Mouse (Mus musculus) kidney, embryonic 16.5 days (tissue): ENCODE data around the gene Rps13. TPM values are rescaled to one million over a fixed set of nuclear protein-coding genes. Genes with fewer than 3 reads are reported as not detected.
"Not testable (repeated sequence)": the region's sequence is repeated elsewhere in the genome, so short reads cannot be mapped to it uniquely, and the experiment has no call there.

Experiments used
- ATAC-seq: fragments of 200-750 bp; cut with Nextera tagmentation; 2 replicates; pipeline ENCODE4 v1.8.0; 2017; ENCODE audit warnings: moderate TSS enrichment; ENCODE audit not compliant: low FRiP score, low TSS enrichment
- H3K27ac ChIP-seq: fragments of 300-500 bp; sonication (generic); 2 replicates; pipeline ENCODE4 v1.5.1; 2014; ENCODE audit warnings: low read length
- H3K27me3 ChIP-seq: fragments of 300-500 bp; sonication (generic); 2 replicates; pipeline ENCODE4 v1.6.1; 2014; ENCODE audit warnings: low read length, control low read depth, mixed read lengths; ENCODE audit not compliant: insufficient read depth
- H3K36me3 ChIP-seq: fragments of 300-500 bp; sonication (generic); 2 replicates; pipeline ENCODE4 v1.6.1; 2014; ENCODE audit warnings: low read length, control low read depth, mixed read lengths; ENCODE audit not compliant: insufficient read depth
- H3K4me1 ChIP-seq: fragments of 300-500 bp; sonication (generic); 2 replicates; pipeline ENCODE4 v1.6.1; 2014; ENCODE audit warnings: low read length, control low read depth, mixed read lengths; ENCODE audit not compliant: insufficient read depth
- H3K4me2 ChIP-seq: fragments of 300-500 bp; sonication (generic); replicated peaks from 2 replicates; pipeline ENCODE4 v1.6.1; 2014; ENCODE audit warnings: low read depth, low read length
- H3K4me3 ChIP-seq: fragments of 300-500 bp; sonication (generic); 2 replicates; pipeline ENCODE4 v1.5.1; 2014; ENCODE audit warnings: mild to moderate bottlenecking, low read length
- H3K9ac ChIP-seq: fragments of 300-500 bp; sonication (generic); replicated peaks from 2 replicates; pipeline ENCODE4 v1.6.1; 2014; ENCODE audit warnings: low read length
- H3K9me3 ChIP-seq: fragments of 300-500 bp; sonication (generic); 2 replicates; pipeline ENCODE4 v1.6.1; 2016; ENCODE audit warnings: low read length, control low read depth
- WGBS: fragments of 180-500 bp; shearing (Covaris S2); extraction: QIAGEN DNeasy Blood & Tissue Kit; methylation state at CpG from one replicate; pipeline ENCODE4 v1.1.7; 2014; 5-methylcytosine and 5-hydroxymethylcytosine counted together
- polyA plus RNA-seq: library from polyadenylated mRNA; unstranded; fragments of >200 nt; fragmentation: Nextera tagmentation; extraction: Ambion mirVana; gene quantifications from 2 replicates; pipeline ENCODE4 v1.2.1, GENCODE M21; 2015

The Rps13 gene
- polyA plus RNA-seq = 644 and 729 TPM in 2 replicates

GRCm38 (mm10) chr7:116333713-116334668 lies at the start of gene Rps13:
Gene Rps13 (minus strand): TSS chr7:116334195.
- under 1% methylated on average over 77 of the region's 78 CpGs for WGBS
- peak within 1 kb of the TSS; percentile 96 for H3K9ac ChIP-seq

GRCm38 (mm10) chr7:116379181-116379580 lies 45.2 kb upstream of the Rps13 start:
- H3K9me3 ChIP-seq, H3K4me3 ChIP-seq, H3K4me1 ChIP-seq, H3K4me2 ChIP-seq, H3K27me3 ChIP-seq, H3K27ac ChIP-seq, H3K9ac ChIP-seq, ATAC-seq: not testable (repeated sequence)
- H3K36me3 ChIP-seq = peaks cover 33% of the 10 kb centered on the region
- 92% methylated on average over 6 of the region's 6 CpGs for WGBS

More at GRCm38 (mm10) chr7:116333713-116334668, at the start of gene Rps13:
- H3K4me2 ChIP-seq = peak within 1 kb of the TSS; percentile 80
- no peaks in the 10 kb centered on the region for H3K27me3 ChIP-seq
- peaks cover 31% of the 10 kb centered on the region for H3K36me3 ChIP-seq
- peaks cover 14% of the 10 kb centered on the region for H3K4me1 ChIP-seq
- H3K27ac ChIP-seq = peak within 1 kb of the TSS; percentile 87
- H3K4me3 ChIP-seq = peak within 1 kb of the TSS; percentile 89
- ATAC-seq = peak; percentile 98
- no peaks in the 10 kb centered on the region for H3K9me3 ChIP-seq

DNA sequence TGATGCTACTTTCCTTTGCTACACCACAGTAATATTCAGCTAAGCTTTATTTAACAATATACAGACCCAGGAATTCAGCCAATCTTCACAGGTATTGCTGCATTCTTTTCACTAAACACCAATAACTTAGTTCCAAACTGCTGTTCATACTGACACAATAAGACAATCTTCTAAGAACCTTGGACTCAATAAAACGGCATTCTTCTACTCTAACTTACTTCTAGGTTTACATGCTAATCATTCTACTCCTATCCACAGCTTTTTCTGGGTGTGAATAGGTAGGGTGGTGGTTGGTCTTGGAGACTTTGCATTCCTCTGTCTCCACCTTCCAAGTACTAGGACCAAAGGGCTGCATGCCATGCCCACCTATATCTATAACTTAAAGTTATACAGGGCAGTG lies 40.3 kb upstream of the Rps13 start:
- no peaks in the 10 kb centered on the region for H3K4me1 ChIP-seq
- peaks cover 29% of the 10 kb centered on the region for H3K36me3 ChIP-seq

DNA sequence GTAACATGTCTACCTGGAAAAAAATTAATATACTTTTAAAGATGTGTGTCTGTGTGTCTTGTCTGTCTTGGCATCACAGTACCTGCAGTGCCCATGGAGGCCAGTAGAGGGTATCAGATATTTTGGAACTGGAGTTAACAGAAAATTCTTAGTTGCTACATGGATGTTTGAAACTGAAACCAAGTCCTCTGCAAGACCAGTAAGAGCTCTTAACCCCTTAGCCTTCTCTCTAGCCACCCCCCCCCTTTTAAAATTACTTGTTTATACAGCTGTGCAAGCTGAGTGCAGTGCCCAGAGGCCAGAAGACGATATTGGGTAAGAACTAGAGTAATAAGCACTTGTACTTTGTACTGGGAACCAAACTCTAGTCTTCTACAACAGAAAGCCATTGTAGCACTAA lies 2.2 kb upstream of the Rps13 start:
- peaks cover 29% of the 10 kb centered on the region for H3K36me3 ChIP-seq
- ATAC-seq = no peak
- no peak overlapping the region for H3K4me3 ChIP-seq
- H3K4me1 ChIP-seq = peaks cover 14% of the 10 kb centered on the region
- no peak overlapping the region for H3K27ac ChIP-seq
- 14% methylated on average over 1 of the region's 1 CpGs for WGBS
- no peak overlapping the region for H3K4me2 ChIP-seq
- H3K9ac ChIP-seq = no peak overlapping the region
- no peaks in the 10 kb centered on the region for H3K27me3 ChIP-seq
- H3K9me3 ChIP-seq = no peaks in the 10 kb centered on the region

More for the DNA sequence above, 40.3 kb upstream of the Rps13 start:
- no peak overlapping the region for H3K27ac ChIP-seq
- no peaks in the 10 kb centered on the region for H3K27me3 ChIP-seq
- no peak overlapping the region for H3K4me3 ChIP-seq
- H3K9me3 ChIP-seq = no peaks in the 10 kb centered on the region
- ATAC-seq = no peak
- no peak overlapping the region for H3K4me2 ChIP-seq
- WGBS = 89% methylated on average over 1 of the region's 1 CpGs
- H3K9ac ChIP-seq = no peak overlapping the region

- Histone ChIP-seq H3K36me3 (peaks cover 30% of the 10 kb centered on the region), H3K27me3 (no peaks in the 10 kb centered on the region)
- WGBS = 74% methylated on average over 6 of the region's 6 CpGs
These were observed 1.1 kb upstream of the Rps13 start for GRCm38 (mm10) chr7:116335133-116335532.

GRCm38 (mm10) chr7:116334669-116335038 lies 659 bp upstream of the Rps13 start:
- WGBS = 15% methylated on average over 8 of the region's 8 CpGs
- H3K9me3 ChIP-seq = no peaks in the 10 kb centered on the region
- 0 out of 2 replicates have a peak overlapping the region, but pooled peaks have one; percentile 64 for H3K27ac ChIP-seq
- peak overlapping the region; percentile 89 for H3K4me3 ChIP-seq
- peaks cover 14% of the 10 kb centered on the region for H3K4me1 ChIP-seq
- H3K27me3 ChIP-seq = no peaks in the 10 kb centered on the region
- peak overlapping the region; percentile 72 for H3K4me2 ChIP-seq
- H3K36me3 ChIP-seq = peaks cover 30% of the 10 kb centered on the region
- ATAC-seq = no peak
- peak overlapping the region; percentile 96 for H3K9ac ChIP-seq

More at GRCm38 (mm10) chr7:116335133-116335532, 1.1 kb upstream of the Rps13 start:
- Histone ChIP-seq H3K4me1 (peaks cover 14% of the 10 kb centered on the region), H3K9me3 (no peaks in the 10 kb centered on the region), H3K27ac (no peak overlapping the region), H3K4me3 (peak overlapping the region; percentile 89), H3K9ac (no peak overlapping the region), H3K4me2 (peak overlapping the region; percentile 72)
- no peak for ATAC-seq

DNA sequence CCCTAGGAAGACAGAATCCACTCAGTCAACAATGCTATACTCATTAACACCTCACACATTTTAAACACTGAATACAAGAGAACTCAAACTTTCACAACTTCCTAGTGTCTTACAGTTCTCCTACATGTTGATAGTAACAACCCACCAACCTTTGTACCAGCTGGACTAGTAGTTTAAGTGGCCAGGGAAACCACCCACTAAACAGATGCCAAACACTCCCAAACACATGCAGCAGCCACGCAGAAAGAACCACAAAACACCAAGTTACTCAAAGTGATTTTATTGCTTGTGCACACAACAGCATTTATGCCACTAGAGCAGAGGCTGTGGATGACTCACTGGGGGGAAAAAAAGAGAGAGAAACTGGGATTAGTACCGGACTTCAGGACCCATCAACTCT lies 2.7 kb downstream of the Rps13 start:
- no peak for ATAC-seq
- 90% methylated on average over 2 of the region's 2 CpGs for WGBS
- H3K27ac ChIP-seq = no peak overlapping the region
- H3K36me3 ChIP-seq = peaks cover 31% of the 10 kb centered on the region
- H3K4me2 ChIP-seq = no peak overlapping the region
- H3K9ac ChIP-seq = no peak overlapping the region
- no peaks in the 10 kb centered on the region for H3K9me3 ChIP-seq
- no peaks in the 10 kb centered on the region for H3K27me3 ChIP-seq
- H3K4me1 ChIP-seq = peaks cover 14% of the 10 kb centered on the region
- no peak overlapping the region for H3K4me3 ChIP-seq

DNA sequence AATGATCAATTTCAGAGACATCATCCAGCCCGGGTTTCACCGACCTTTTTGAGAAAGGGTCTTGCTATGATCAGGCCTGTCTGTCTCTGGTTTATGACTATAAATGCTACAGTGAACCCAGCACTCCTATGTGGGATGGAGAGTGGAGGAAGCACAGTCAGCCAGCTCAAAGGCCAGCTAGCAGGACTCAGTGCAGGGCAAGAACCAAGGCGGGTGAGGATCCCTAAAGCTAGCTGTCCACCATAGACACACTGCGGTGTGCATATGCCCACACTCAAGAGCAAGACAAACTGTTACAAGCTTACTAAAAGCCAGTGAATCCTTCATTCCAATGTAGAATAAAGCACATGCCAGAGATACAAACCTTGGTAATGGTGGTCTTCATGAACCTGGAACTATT lies 4.1 kb downstream of the Rps13 start:
- peaks cover 31% of the 10 kb centered on the region for H3K36me3 ChIP-seq
- H3K9me3 ChIP-seq = no peaks in the 10 kb centered on the region
- ATAC-seq = no peak
- H3K27ac ChIP-seq = no peak overlapping the region
- no peak overlapping the region for H3K4me2 ChIP-seq
- peaks cover 11% of the 10 kb centered on the region for H3K4me1 ChIP-seq
- H3K4me3 ChIP-seq = no peak overlapping the region
- H3K27me3 ChIP-seq = no peaks in the 10 kb centered on the region
- 87% methylated on average over 4 of the region's 4 CpGs for WGBS
- no peak overlapping the region for H3K9ac ChIP-seq

GRCm38 (mm10) chr7:116328777-116329176 lies 5.2 kb downstream of the Rps13 start:
- no peak overlapping the region for H3K27ac ChIP-seq
- WGBS = 76% methylated on average over 7 of the region's 7 CpGs
- no peaks in the 10 kb centered on the region for H3K27me3 ChIP-seq
- H3K9ac ChIP-seq = no peak overlapping the region
- peaks cover 8% of the 10 kb centered on the region for H3K4me1 ChIP-seq
- no peaks in the 10 kb centered on the region for H3K9me3 ChIP-seq
- H3K4me3 ChIP-seq = no peak overlapping the region
- H3K36me3 ChIP-seq = peaks cover 31% of the 10 kb centered on the region
- no peak for ATAC-seq
- no peak overlapping the region for H3K4me2 ChIP-seq

- WGBS = 88% methylated on average over 5 of the region's 5 CpGs
- Histone ChIP-seq H3K27ac (no peak overlapping the region), H3K27me3 (no peaks in the 10 kb centered on the region), H3K4me1 (peaks cover 5% of the 10 kb centered on the region), H3K9me3 (no peaks in the 10 kb centered on the region), H3K9ac (no peak overlapping the region), H3K4me2 (no peak overlapping the region), H3K4me3 (no peak overlapping the region), H3K36me3 (peaks cover 31% of the 10 kb centered on the region)
- ATAC-seq = no peak
These were observed 6.1 kb downstream of the Rps13 start for GRCm38 (mm10) chr7:116327901-116328300.
